Comparison of ENCODE assay signal across 23 mouse cellular contexts in genomic region chr1:192657417-192657816, GRCm38 (mm10).
A peak's percentile ranks its signal among the peaks of the same experiment; 100 is the strongest.
DNase-seq lines count a peak whose midpoint lies in the region; ATAC-seq and TF ChIP-seq lines count a peak whose summit lies in the region.
"Had no signal": no experiment of that assay in that cellular context is flagged by ENCODE, and none has a peak within 500 bp of the region (broad histone marks: within the 10 kb centered on the region; RNA-seq: fewer than 3 reads in every experiment).

No protein-coding gene starts in this region.

- H3K4me3 ChIP-seq in lung, embryonic 14.5 days (ENCODE audit: low read depth, low read length), result no peak overlapping the region
- no peak overlapping the region for H3K4me3 ChIP-seq in lung, postnatal 0 days (ENCODE audit: low read depth, low read length)
- H3K4me3 ChIP-seq in lung, adult 2 months (replicated peaks; ENCODE audit: extremely low read depth, low read depth, low read length), result no peak overlapping the region
- H3K4me3 ChIP-seq: embryonic facial prominence, embryonic 13.5 days; embryonic facial prominence, embryonic 15.5 days; forebrain, embryonic 12.5 days had no signal

- ATAC-seq in frontal cortex, adult (ENCODE audit: low TSS enrichment), result peak; percentile 38; the same call in 1 of the 2 replicates
- no peak for ATAC-seq in lung, embryonic 14.5 days (ENCODE audit: insufficient read depth)
- peak; percentile 61 for ATAC-seq in lung, postnatal 0 days
- no peak for ATAC-seq in erythroblast, adult 5-6 weeks (replicated peaks; ENCODE audit: low FRiP score, poor library complexity, severe bottlenecking)
- ATAC-seq: forebrain, embryonic 14.5 days; forebrain, embryonic 16.5 days had no signal

- H3K27ac ChIP-seq in lung, embryonic 14.5 days (ENCODE audit: low read depth), result no peak overlapping the region
- no peak overlapping the region for H3K27ac ChIP-seq in lung, postnatal 0 days (ENCODE audit: low read length)
- H3K27ac ChIP-seq: embryonic facial prominence, embryonic 13.5 days; embryonic facial prominence, embryonic 15.5 days; forebrain, embryonic 12.5 days had no signal

- TF ChIP-seq POLR2A in lung, adult 2 months (IDR thresholded peaks at IDR 0.05; ENCODE audit: borderline replicate concordance, extremely low read depth, low read depth, low read length), result no peak

- no peak overlapping the region for H3K9ac ChIP-seq in lung, embryonic 14.5 days
- no peak overlapping the region for H3K9ac ChIP-seq in lung, postnatal 0 days (replicated peaks; ENCODE audit: low read depth)
- H3K9ac ChIP-seq: embryonic facial prominence, embryonic 13.5 days; embryonic facial prominence, embryonic 15.5 days; forebrain, embryonic 12.5 days had no signal

- TF ChIP-seq CTCF in lung, embryonic 14.5 days (IDR thresholded peaks at IDR 0.05; ENCODE audit: low read depth), result no peak
- TF ChIP-seq CTCF in lung, postnatal 0 days (IDR thresholded peaks at IDR 0.05), result no peak
- TF ChIP-seq CTCF in lung, adult 2 months (IDR thresholded peaks at IDR 0.05; ENCODE audit: insufficient read depth, low read length), result no peak

- H3K36me3 ChIP-seq in lung, embryonic 14.5 days (ENCODE audit: insufficient read depth), result no peaks in the 10 kb centered on the region
- H3K36me3 ChIP-seq in lung, postnatal 0 days (ENCODE audit: insufficient read depth, low read length), result no peaks in the 10 kb centered on the region
- H3K36me3 ChIP-seq: embryonic facial prominence, embryonic 15.5 days; forebrain, embryonic 12.5 days had no signal

- H3K4me1 ChIP-seq in lung, embryonic 14.5 days (ENCODE audit: insufficient read depth), result no peaks in the 10 kb centered on the region
- H3K4me1 ChIP-seq in lung, postnatal 0 days (ENCODE audit: insufficient read depth, low read depth, low read length), result no peaks in the 10 kb centered on the region
- H3K4me1 ChIP-seq in lung, adult 2 months (ENCODE audit: control insufficient read depth, insufficient read depth, low read length), result no peaks in the 10 kb centered on the region
- H3K4me1 ChIP-seq: embryonic facial prominence, embryonic 13.5 days; embryonic facial prominence, embryonic 15.5 days; forebrain, embryonic 12.5 days had no signal

- no peak overlapping the region for H3K4me2 ChIP-seq in lung, embryonic 14.5 days
- no peak overlapping the region for H3K4me2 ChIP-seq in lung, postnatal 0 days (replicated peaks; ENCODE audit: low read depth, low read length)
- H3K4me2 ChIP-seq: embryonic facial prominence, embryonic 13.5 days; embryonic facial prominence, embryonic 15.5 days; forebrain, embryonic 12.5 days had no signal

- no peak for DNase-seq in frontal cortex, postnatal 36 days (ENCODE audit: low spot score in 2 of 2)
- peak; percentile 22 for DNase-seq in lung, embryonic 14.5 days
- no peak for DNase-seq in lung, adult 18-20 months
- peak; percentile 64 for DNase-seq in lung, postnatal 0 days (ENCODE audit: low spot score)
- DNase-seq in lung, adult 2 months, result no peak
- peak; percentile 1 for DNase-seq in lung, postnatal 25 days (ENCODE audit: low spot score)
- DNase-seq: adrenal gland, adult 2 months; adrenal gland, postnatal 10 days; adrenal gland, postnatal 25 days; cerebellum, adult 11 months; cerebellum, adult 18-20 months; cerebellum, adult 8-10 months; cerebellum, adult 9-11 months; cerebellum, postnatal 14 days; cerebellum, postnatal 36 days; embryo, embryonic 11 days had no signal

- peak; percentile 75 for TF ChIP-seq EP300 in lung, postnatal 0 days (IDR thresholded peaks at IDR 0.05)

- H3K9me3 ChIP-seq in lung, embryonic 14.5 days (ENCODE audit: low read depth, low read length), result no peaks in the 10 kb centered on the region
- no peaks in the 10 kb centered on the region for H3K9me3 ChIP-seq in lung, postnatal 0 days (ENCODE audit: low read length)
- H3K9me3 ChIP-seq: embryonic facial prominence, embryonic 15.5 days; forebrain, embryonic 12.5 days had no signal

- 62% methylated on average over 6 of the region's 6 CpGs for WGBS in lung, embryonic 14.5 days
- 50% methylated on average over 6 of the region's 6 CpGs for WGBS in lung, postnatal 0 days
- 59% methylated on average over 6 of the region's 6 CpGs for WGBS in lung, adult 2 months

- H3K27me3 ChIP-seq in lung, embryonic 14.5 days (ENCODE audit: insufficient read depth, low read length), result no peaks in the 10 kb centered on the region
- H3K27me3 ChIP-seq in lung, postnatal 0 days (replicated peaks; ENCODE audit: insufficient read depth, low read length), result no peaks in the 10 kb centered on the region
- H3K27me3 ChIP-seq: embryonic facial prominence, embryonic 13.5 days; embryonic facial prominence, embryonic 15.5 days; forebrain, embryonic 12.5 days had no signal

Comparison
In these comparisons a context has a peak if more than half of its experiments do, and no peak if none do; other contexts are left out.
1. ATAC-seq: peak in frontal cortex, adult (single experiment) and lung, postnatal 0 days (single experiment); none in lung, embryonic 14.5 days (single experiment) and erythroblast, adult 5-6 weeks (single experiment).
2. DNase-seq: peak in lung, embryonic 14.5 days (single experiment), lung, postnatal 0 days (single experiment) and lung, postnatal 25 days (single experiment); none in frontal cortex, postnatal 36 days (0 of 2), lung, adult 18-20 months (0 of 2) and lung, adult 2 months (single experiment).